Mouse (Mus musculus) lung, postnatal 14 days (tissue): Measurements from ENCODE around the gene Lair1.
"Not testable (repeated sequence)": the region's sequence is repeated elsewhere in the genome, so short reads cannot be mapped to it uniquely, and the experiment has no call there.

Experiments
- DNase-seq: peaks from one replicate; pipeline ENCODE4 v3.0.0; 2021

The Lair1 gene

DNA sequence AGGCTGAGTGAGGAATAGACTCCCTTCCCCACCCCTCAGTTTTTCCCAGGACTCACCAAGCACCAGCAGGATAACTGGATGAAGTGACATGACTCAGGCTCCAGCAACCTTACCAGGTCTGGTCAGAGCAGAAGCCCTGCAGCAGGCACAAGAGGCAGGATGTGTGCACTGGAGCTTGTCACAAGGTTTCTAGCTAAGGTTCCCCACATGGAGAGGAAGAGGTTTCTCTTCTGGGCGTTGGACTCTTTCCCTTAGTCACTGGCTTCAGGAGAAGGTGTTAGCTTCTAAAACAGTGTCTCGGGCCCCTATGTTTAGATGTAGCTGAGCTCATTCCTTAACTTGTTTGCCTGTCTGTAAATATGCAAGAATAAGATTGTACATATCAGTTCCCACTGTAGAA is at the start of gene Lair1:
Lair1 (minus strand) TSS at position 192 of the 400 bp plus-strand sequence.
- no peak for DNase-seq

GRCm38 (mm10) chr7:4111766-4112165 is 48.8 kb upstream of the Lair1 start:
- no peak for DNase-seq

DNA sequence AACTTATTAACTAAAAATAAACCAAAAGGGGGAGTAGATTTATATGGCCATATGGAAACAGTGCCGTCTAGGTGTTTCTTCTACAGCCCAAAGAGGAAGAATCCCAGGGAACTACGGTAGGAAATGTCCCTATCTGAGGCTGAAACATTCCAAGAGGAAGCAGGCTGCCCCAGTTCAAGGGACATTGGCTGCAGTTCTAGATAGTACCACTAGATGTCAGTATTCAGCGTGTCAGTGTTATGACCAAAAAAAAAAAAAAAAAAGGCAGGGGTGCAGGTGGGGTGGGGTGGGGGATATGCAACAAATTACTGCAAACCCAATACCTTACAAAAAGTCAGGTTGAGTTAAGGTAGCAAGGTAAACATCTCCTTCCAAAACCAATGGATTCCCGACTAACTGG is 40.4 kb upstream of the Lair1 start:
- peak; percentile 28 for DNase-seq

DNA sequence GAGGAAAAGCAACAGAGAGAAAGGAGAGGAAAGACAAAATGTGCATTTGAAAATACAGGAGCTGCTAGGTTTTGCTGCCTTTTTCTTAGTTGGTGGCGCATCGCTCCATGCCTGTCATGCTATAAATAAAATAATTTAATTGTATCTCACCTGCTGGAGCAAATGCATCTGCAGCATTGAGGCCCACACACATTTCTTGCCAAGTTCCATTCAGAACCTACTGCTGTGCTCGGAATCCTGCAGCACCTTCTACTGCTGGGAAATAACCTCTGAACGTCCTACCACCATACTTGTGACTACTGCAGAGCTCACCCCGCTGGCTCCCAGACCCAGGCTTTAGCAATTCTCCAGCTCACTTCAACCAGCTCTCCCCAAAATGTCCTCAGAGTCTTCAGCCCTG is 38.1 kb upstream of the Lair1 start:
- no peak for DNase-seq

GRCm38 (mm10) chr7:4098832-4099231 is 35.8 kb upstream of the Lair1 start:
- no peak for DNase-seq

DNA sequence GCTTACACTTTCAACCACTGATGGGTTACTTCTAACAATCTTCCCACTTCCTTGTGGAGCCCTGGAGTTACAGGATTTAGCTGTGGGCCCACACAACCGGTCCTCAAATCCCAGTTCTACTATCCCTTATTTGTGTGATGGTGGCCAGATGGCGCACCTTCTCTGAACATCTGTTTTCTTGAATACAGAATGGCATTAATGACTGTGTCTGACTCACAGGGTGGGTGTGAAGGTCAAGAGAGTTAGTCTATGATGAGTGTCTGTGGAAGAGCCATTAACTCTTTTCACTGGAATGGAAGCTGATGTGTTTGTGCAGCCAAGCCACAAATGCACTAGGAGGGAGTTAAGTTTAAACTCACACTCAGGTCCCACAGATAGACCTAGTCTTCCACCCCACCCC is 35.3 kb upstream of the Lair1 start:
- no peak for DNase-seq

GRCm38 (mm10) chr7:4091170-4091569 is 28.2 kb upstream of the Lair1 start:
- no peak for DNase-seq

GRCm38 (mm10) chr7:4088679-4089078 is 25.7 kb upstream of the Lair1 start:
- DNase-seq, result no peak

DNA sequence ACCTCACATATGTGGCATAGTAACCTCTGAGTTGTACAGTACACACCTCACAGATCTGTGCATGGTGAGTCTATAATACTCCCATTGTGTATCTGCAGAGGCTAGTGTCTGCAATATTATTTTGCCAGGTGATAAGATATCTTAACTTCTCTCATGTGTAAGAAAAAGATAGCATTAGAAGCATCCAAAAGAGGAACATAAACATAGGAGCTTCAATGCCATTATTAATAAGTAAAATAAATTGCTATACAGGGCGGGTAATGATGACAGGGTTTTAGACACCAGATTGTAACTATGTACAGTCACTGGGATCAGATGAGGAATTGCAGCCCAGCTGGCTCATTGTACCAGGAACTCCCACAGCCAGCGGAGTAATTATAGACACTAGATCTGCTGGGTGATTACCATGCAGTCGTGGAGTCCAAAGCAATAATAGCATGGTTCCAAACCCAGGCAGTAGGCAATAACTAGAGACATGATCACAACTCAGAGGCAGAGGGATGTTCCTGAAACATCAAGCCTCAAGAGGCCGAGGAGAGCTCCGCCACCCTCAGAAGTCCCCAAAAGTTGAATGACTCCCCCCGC is 25.0 kb upstream of the Lair1 start:
- DNase-seq, result no peak

- no peak for DNase-seq
Measured at GRCm38 (mm10) chr7:4087238-4087895, 24.4 kb upstream of the Lair1 start.

GRCm38 (mm10) chr7:4085562-4085961 is 22.6 kb upstream of the Lair1 start:
- no peak for DNase-seq

DNA sequence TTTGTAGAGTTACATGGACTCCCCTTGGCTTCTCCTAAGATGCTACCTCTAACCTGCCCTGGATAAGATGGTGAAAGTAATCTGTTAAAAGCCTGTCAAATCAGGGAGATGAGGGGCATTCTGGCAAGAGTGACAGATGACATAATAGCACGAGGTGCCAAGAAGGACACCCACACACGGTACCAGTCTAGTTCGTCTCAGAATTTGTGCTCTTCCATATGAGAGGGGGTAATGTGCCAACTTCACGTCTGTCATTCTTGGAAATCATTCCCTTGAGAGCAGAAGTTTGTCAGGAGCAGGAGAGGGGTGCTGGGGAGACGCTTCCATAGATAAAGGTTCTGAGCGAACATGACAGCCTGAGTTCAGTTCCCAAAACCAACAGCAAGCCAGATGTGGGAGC is 21.2 kb upstream of the Lair1 start:
- no peak for DNase-seq

- peak; percentile 19 for DNase-seq
Measured at GRCm38 (mm10) chr7:4082804-4083203, 19.8 kb upstream of the Lair1 start.

GRCm38 (mm10) chr7:4081706-4082105 is 18.7 kb upstream of the Lair1 start:
- no peak for DNase-seq

DNA sequence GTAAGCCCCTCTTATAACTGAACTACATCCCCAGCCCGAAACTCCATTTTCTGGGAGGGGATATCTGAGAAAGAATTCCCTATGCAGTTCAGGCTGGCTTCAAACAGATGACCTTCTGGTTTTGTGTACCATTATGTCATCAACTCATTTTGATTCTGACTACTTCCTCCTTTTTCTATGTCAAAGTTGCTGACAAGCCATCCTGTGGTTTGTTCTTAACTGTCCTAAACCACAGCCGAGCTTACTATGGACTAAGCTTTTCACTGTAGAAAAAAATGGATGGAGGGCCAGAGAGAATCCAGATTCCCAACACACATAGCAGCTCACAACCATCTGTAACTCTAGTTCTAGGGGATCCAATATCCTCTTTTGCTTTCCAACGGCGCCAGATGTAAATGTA is 17.5 kb upstream of the Lair1 start:
- DNase-seq, result no peak

DNA sequence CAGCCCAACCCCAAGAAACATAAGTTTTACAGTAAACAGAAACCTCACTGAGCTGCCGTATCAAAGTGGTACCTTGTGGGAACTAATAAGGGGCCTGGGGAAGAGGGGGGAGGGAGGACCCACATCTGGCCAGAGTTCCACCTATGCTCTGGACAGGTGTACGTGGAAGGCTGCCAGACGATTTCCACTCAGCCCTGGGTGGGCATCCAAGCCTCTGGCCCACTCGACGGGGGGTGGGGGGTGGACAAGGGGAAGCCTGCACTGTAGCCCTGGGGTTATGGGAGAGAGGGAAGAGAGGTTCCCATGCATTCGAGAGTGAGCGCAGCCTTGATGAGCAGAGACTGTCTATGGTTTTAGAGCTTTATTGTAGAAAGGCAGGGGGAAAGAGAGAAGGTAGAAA is 16.5 kb upstream of the Lair1 start:
- DNase-seq, result no peak

DNA sequence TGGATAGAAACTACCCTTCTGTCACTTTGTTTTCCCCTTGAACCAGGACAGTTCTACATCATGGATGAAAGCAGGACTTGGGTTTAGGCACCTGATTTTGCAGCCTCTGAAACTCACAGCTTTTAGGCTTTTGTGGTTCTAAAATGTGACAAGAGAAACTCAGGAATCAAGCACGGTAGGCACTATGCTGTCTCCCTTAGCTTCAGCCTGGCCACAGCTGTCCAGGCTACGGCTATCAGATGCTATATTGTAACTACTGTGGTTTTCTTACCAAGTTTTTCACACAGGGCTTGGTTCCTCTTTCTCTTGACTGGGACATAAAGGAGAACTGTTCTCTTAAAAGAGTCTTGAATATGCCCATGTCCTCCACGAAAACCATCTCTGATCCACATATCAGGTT is 10.1 kb upstream of the Lair1 start:
- DNase-seq, result no peak

GRCm38 (mm10) chr7:4071066-4071465 is 8.1 kb upstream of the Lair1 start:
- no peak for DNase-seq

GRCm38 (mm10) chr7:4063714-4064425 is 866 bp upstream of the Lair1 start:
- DNase-seq, result no peak

DNA sequence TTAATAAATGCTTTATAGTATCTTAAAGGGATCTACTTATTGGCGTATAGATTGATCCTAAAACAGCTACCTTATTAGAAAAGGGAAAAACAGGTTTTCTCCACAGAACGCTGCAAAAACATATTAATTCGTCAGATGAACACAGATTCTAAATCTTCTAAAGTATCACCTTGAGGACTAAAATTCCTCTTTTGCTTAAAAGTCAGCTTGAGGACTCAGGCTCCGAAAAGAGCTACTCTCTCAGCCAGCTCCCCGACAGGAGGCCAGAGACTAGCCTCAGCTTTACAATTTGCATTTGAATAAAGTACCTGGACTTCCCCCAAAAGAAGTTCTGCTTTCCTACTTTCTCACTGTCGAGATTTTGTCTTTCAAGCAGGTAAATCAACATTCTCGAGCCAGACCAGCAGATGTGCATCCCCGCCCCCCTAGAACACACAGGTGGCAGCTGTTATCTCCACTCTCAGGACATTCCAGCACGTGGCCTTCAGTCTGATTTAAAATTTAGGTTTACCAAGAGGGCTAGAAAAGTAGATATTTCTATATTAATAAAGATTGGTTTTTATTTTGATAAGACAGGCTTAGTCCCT is 2.3 kb downstream of the Lair1 start:
- DNase-seq, result not testable (repeated sequence)

GRCm38 (mm10) chr7:4026794-4027421 is 36.1 kb downstream of the Lair1 start:
- DNase-seq, result peak; percentile 5

DNA sequence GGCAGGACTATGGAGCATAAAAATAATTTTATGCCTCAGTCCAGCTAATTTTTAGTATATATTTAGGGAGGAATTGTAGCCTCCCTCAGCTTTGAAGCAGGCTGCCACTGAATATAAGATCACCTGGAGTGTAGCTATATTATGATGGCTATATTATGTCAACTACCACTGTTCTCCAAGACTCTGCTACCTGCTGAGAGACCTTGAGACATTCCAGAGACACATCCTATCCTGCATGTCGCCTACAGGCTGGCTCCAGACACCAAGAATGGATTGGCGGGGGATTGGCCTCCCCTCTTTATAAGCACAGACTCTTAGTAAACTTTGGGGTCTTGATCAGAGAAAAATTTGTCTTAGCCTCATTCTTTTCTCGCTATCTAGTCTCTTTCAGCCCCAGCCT is 58.4 kb downstream of the Lair1 start:
- not testable (repeated sequence) for DNase-seq

DNA sequence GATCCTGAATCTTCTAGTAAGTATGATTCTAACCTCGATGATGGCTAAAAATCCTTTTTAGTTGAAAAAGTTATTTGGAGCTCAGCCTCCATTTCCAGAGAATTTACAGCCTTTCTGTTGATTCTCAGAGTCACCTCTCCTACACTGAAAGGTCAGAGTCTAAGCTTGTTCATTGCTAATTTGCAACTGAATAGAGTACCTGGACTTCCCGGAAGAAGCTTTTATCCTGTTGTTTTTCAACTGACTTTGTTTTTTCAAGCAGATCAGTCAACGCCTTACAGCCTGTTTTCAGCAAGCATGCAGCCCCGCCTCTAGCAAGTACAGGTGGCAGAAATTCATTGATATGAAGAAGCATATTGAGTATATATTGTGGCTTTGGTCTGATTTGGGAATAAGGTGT is 59.0 kb downstream of the Lair1 start:
- DNase-seq, result not testable (repeated sequence)

DNA sequence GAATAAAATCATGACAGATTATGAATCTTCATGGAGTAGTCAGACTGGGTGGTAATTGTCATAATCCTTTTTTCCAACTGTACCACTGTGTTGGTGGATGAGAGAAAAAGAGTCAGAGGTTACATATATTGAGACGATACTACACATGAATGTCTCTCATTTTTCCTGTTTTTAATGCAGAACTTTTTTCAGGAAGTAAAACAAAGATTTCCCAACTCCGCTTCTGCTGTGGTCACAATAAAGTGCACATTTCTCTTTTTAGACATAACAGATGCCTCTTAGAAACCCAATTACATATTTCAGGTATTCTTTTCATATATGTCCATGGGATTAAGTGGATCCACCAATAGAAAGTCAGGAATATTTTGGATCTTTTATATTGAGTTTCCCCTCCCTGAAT is 101.0 kb downstream of the Lair1 start:
- DNase-seq, result no peak
